Mouse (Mus musculus) hindlimb bud, embryonic 11.5 days (tissue): ENCODE results near the gene St6galnac3.

Source experiments
- DNase-seq: peaks from one replicate; pipeline ENCODE4 v3.0.0-alpha.2; 2012; ENCODE audit warnings: low read depth, low spot score; ENCODE audit errors: extremely low spot score

The St6galnac3 gene

GRCm38 (mm10) chr3:153480005-153480635 is 244.9 kb downstream of the St6galnac3 start:
- no peak for DNase-seq

- DNase-seq = no peak
These were observed 249.1 kb downstream of the St6galnac3 start for GRCm38 (mm10) chr3:153475919-153476318.

GRCm38 (mm10) chr3:153475461-153475860 is 249.5 kb downstream of the St6galnac3 start:
- no peak for DNase-seq

- DNase-seq = no peak
These were observed 252.1 kb downstream of the St6galnac3 start for GRCm38 (mm10) chr3:153472583-153473471.

GRCm38 (mm10) chr3:153463849-153464248 is 261.1 kb downstream of the St6galnac3 start:
- no peak for DNase-seq

- no peak for DNase-seq
These were observed 264.8 kb downstream of the St6galnac3 start for GRCm38 (mm10) chr3:153460173-153460572.

GRCm38 (mm10) chr3:153458593-153458992 is 266.4 kb downstream of the St6galnac3 start:
- no peak for DNase-seq

GRCm38 (mm10) chr3:153457701-153458100 is 267.3 kb downstream of the St6galnac3 start:
- DNase-seq = no peak

- DNase-seq = no peak
These were observed 267.8 kb downstream of the St6galnac3 start for GRCm38 (mm10) chr3:153457203-153457602.

GRCm38 (mm10) chr3:153456227-153456626 is 268.7 kb downstream of the St6galnac3 start:
- no peak for DNase-seq

- no peak for DNase-seq
These were observed 271.6 kb downstream of the St6galnac3 start for GRCm38 (mm10) chr3:153453127-153454049.

GRCm38 (mm10) chr3:153452299-153452996 is 272.5 kb downstream of the St6galnac3 start:
- DNase-seq = no peak

GRCm38 (mm10) chr3:153441329-153441728 is 283.6 kb downstream of the St6galnac3 start:
- no peak for DNase-seq

- no peak for DNase-seq
These were observed 288.6 kb downstream of the St6galnac3 start for GRCm38 (mm10) chr3:153436076-153437021.

GRCm38 (mm10) chr3:153433010-153433409 is 292.0 kb downstream of the St6galnac3 start:
- no peak for DNase-seq

- DNase-seq = no peak
These were observed 292.7 kb downstream of the St6galnac3 start for GRCm38 (mm10) chr3:153432053-153432816.

- DNase-seq = no peak
These were observed 295.1 kb downstream of the St6galnac3 start for GRCm38 (mm10) chr3:153429840-153430239.

GRCm38 (mm10) chr3:153421918-153422290 is 303.1 kb downstream of the St6galnac3 start:
- no peak for DNase-seq
